Mouse (Mus musculus) heart, adult 11 months (tissue): ENCODE measurements around the gene Col9a1.

ENCODE experiments used
- DNase-seq: peaks from one replicate; pipeline ENCODE4 v3.0.0; 2022

Col9a1 gene

DNA sequence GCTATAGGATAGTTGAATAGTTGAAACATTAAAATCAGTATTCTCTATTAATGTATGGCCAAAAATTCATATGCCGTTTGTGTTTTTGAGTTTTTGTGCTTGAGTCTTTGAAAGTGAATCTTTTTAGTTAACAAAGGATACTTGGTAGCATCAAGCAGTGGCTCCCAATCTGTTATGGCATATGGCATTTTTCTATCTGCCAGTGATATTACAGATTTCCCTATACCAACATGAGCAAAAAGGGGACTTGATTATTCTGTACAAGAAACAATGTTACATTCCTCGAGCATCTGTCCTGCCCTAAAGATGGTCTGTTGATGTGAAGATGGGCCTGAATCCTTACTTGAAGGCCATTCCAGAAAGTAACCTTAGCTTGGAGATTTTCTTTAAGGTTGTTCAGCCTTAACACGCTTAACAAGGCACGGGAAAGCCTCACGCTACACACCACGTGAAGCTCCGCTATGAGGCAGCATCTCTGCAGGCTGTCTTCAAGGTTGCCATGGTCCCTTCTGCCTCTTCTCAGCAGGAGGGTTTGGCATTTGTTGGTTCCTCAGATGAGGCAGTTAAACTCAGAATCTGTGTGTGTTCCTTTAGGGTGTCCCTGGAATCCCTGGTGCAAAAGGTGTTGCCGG lies 45.7 kb downstream of the Col9a1 start:
- DNase-seq = no peak

DNA sequence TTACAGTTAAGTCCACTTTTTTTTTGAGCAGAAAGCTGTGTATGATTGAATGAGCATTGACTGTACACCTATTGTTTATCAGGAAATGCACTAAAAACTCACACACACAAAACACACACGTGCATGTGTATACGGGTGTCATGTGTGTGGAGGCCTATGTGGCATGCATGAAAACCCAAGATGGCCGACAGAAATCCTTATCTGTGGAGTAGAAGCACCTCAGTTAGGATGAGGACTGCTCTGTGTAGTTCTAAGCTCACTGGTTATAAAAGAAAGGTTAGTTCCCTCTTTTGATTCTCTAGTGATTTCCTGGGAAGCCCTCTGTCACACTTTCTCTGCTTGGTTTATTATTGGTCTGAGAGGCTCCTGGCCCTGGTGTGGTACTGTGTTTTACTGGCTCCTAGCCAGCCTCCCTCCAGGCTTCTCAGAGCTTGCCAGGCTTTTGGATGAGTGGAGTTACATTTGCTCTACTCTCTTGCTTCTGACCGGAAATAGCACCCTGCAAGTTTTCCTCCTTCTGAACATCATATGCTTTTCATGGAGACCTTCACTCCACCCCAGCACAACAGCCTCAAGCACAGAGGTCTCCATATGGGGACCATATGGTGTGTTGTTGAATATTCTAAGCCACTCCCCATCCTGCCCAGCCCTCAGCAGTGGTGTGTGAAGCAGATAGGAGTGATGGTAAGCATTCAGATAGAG lies 48.6 kb downstream of the Col9a1 start:
- no peak for DNase-seq

DNA sequence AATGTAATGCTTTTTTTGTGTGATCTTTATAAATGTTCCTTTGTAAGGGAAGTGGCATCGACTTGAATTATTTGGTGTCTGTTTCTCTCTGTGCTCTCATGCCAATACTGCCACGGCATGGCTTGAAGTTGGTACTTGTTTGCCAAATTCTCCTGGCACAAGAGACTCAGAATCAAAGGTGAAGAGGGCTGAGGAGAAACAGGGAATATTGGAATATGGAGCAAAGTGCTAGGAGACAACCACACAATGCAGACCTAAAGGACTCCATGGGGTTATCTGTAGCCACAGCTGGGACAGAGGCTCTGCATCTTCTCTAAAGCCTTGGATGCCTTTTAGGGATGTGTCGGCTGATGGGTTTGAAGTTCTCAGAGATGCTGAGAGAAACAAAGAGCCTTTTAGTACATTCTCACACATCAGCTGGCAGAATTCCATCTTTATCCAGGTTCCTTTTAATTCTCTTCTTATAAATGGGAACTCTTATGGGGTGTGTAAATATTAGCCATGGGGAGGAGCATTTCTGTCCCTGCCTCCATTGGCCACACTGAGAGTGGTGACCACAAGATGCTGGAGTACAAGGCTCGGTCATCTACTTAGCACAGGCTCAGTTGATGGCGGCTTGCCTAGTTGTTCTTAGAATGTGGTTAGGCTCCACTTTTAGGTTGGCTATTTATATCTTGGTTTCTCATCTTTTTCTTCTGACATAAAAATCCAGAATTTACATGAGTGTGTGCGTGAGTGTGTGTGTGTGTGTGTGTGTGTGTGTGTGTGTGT lies 49.7 kb downstream of the Col9a1 start:
- no peak for DNase-seq

DNA sequence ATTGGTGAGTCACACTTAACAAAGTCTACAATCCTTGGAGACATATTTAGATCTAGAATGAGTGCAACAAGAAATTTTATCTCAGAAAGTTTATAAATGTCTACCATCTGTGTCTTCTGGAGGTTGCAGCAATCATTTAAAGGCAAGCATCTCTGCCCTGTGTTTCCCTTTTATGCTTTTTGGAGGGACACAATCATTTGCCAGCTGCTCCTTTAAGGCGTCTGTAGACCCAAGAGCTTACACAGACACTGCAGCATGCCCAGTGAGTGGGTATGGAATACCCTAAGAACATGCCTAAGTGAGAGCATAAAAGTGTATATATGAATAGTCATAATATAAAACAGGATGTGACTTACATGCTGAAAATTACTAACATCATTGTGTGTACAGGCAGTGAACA lies 52.1 kb downstream of the Col9a1 start:
- no peak for DNase-seq

DNA sequence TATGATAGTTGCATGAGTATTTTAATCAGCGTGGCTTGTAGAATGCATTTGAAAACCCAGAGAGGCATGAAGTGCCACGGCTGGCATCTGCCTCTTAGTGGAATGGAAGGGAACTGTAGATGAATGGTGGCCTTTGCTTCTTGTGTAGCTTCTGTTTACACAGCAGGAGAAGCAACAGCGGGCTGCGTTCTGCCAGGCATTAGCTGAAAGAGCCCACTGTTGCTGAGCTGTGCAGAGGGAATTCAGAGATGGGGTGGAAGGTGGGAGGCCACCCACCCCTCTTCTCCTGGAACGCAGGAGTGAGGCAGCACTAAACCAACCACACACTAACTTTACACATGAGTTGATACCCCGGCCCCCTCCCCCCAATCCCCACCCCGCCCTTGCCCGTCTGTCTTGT lies 53.0 kb downstream of the Col9a1 start:
- no peak for DNase-seq

DNA sequence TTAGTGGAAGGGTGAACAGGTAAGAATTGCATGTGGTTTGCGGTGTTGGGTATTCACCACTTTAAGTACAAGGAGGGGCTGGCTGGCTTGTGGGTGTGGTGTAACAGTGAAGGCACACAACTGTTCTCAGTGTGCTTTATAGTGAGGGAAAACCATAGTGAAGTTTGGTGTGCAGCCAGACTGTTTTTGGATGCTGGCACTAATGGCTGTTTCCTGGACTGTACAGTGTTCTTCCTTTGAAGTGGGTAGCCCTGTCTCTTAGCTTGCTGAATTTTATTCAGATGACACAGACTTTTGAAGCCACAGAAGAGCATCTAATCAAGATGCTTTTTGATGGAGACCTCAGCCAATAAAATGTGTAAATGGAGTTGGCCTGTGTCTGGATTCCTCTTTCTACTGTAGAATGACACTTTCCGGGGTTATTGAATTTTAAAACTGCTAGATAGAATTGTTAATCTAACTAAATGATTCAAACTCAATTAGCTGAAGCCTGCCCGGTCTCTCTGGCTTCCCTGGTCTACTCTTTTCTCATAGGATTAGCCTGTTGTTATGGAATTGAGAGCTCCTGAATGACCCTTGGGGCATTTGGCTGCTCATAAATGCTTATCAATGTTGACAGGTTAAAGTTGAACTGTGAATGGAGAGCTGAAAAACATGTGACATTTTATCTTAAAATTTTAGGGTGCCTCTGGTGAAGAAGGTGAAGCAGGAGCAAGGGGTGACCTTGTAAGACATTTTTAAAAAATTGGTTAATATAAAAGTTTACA lies 54.3 kb downstream of the Col9a1 start:
- no peak for DNase-seq

DNA sequence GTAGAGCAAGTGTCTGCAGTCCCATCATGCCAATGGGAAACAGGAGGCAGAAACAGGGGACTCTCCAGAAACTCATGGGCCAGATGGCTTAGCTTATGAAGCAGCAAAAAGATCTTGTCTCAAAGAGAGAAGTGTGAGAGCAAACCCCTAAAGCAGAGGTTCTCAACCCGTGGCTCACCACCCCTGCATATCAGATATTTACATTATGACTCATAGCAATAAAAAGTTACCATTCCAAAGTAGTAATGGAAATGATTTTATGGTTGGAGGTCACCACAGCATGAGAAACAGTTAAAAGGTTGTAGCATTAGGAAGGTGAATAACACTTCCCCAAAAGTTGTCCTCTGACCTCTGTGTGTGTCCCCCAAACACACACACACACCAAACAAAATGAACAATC lies 58.9 kb downstream of the Col9a1 start:
- no peak for DNase-seq

DNA sequence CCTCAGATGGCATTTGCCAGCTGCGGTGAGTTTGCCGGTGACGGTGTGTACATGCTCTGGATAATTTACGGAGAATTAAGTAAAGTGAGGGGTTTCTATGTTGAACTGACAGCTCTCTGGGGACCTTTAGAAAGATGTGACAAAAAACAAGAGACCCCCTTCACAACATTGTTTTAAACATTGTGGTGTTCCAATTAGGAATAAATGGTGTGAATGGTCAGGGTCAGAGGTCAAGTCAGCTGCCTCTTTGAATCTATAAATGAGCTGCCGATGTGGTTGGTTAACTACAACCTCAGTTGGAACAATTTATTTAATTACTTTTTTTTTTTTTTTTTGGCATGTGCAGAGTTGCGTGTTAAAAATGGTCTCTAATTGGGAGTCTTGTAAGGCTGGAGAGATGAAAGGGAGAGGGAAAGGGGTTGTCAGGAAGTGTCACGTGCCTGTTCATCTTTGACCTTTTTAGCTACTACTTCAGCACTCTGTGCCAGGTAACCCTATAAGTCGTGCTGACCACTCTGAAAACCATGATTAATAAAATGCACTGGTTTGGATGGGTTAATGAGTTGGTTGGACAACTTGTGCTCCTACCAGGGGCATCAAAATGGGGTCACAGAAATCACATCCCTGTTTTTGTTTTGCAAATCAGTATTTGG lies 62.8 kb downstream of the Col9a1 start:
- no peak for DNase-seq

DNA sequence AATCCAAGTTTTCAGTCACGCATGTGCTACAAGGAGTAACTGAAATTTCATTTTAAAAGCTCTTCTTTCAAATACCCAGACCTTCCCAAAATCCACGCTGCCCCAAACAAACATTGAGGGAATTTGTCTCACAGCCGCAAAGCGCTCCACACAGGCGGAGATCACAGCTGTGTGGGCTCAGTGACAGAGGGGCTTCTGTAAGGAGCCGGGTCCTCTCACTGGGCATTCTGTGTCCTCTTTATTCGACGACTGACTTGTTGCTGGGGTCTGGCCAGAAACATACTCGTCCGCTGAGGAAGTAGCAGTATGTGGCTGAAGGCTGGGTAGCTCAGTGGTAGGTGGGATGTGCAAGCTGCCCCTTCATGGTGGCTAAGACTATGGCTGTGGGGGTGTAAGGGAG lies 67.5 kb downstream of the Col9a1 start:
- DNase-seq = no peak

DNA sequence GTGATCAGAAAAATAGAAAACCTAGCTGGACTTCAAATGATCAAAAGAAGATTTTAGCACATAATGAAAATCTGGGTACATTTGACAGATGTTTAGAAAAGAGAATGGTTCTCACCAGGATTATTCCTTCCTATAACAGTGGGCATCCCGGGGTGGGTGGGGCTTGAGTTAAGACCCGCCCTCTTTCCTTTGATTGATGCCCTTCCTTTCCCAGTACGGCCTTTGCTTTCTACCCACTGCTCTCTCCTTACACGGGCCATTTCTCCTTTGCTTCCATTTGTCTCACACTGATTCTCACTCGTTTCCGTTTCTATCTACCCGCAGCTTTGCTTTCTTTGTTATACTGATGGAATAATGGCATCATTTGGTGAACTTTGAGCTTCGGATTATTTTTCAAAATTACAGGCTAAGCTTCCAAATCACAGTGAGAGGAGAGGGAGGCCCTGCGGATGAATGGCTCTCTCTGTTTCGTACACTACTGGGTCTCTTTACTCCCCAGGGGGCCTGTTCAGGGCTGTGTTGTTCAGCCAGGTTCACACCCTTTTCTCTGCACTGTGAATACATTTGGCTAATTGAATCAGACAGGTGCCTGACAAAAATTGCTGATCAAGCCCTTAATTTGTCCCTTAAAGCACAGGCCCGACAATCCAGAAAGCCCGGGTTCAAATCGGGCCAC lies 68.4 kb downstream of the Col9a1 start:
- no peak for DNase-seq

DNA sequence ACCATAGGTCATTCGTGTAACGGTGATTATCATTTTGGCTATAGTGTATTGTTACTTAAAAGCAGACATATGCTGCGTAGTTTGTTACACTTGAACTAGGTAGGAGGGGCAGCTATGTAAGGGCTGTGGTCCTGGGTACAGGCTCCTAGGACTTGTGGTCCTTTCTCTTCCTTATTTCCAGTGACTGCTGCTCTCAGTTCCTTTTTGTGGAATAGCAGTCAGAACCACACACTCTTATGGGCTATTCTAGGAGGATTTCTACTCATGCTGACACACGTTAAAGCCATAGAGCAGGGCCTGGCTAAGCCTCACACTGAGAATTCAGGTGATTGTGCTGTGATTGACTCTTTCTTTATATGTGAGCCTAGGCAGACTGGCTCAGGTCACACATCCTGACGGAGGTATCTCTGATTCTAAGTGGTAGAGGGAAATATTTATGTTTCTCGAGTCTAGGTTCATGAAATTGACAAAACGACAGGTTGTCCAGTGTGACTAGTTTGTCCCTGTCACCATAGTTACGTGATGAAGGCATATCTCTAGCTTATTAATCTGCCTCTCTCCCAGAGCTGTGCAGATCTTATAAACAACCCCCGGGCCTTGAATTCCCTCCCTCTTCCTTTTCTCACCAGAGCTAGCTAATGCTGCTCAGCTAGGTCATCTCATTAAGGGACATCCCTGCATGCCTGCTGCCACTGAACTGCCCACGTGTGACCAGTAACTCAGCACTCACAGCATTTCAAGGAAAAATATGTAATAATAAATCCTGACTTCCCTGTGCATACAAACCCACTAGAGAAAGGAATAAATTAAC lies 71.1 kb downstream of the Col9a1 start:
- no peak for DNase-seq

DNA sequence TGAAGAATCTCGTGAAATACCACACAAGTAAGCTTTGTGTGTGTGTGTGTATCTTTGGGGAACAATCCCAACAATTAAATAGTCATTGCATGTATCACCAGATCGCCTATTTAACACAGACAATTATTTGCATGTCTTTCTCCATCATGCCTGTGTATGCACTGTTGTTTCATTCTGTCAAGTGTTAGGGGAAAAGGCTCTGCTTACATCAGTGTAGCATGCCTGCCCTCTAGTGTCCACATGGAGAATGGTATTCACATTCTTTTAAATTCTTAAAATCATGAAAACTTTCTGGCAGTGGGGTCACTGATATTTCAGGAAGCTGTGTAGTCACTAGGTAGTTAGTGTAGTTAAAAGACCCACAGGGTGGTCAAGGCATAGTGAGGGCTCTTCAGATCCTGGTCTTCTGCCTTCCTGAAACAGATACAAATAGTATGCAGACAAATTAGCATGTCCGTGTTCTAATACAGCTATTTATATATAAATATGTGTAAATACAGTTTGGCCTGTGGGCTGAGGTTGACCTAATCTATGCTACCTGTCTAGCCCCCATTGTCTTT lies 71.8 kb downstream of the Col9a1 start:
- DNase-seq = no peak

DNA sequence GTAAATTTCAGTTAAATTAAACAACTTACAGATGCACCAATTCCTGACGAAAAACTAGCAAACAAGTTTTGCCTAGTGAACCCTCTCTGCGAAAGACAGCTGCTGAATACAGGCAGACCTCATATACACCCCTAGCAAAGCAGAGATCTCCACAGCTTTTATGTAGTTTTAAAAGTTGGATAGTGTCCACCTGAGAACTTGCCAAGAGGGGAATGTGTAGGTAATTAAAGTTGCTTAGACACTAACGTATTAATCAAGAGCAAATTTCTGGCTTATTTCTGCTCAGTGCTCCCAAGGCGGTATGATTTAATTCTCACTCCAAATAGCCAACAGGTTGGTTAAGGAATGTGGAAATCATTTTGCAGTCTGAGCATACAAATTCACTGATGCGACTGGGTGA lies 80.6 kb downstream of the Col9a1 start:
- no peak for DNase-seq

DNA sequence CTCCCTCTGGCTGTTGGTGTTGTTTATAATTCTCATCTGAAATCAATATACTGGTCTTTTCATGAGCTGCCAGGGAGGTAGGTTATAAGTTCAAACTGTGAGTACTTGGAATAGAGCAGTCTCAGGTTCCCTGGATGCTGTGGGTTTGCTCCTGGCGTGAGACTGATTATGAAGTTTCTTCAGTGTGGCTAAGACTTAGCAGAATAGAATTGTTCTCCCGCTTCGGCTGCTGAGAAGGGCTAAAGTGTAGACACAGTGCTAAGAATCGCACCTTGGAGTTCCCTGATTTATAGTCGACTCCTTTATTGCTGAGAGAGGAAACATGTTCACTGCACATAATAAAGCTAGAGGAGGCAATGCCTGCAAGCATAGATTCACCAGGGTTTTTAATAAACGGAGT lies 82.0 kb downstream of the Col9a1 start:
- DNase-seq = no peak

DNA sequence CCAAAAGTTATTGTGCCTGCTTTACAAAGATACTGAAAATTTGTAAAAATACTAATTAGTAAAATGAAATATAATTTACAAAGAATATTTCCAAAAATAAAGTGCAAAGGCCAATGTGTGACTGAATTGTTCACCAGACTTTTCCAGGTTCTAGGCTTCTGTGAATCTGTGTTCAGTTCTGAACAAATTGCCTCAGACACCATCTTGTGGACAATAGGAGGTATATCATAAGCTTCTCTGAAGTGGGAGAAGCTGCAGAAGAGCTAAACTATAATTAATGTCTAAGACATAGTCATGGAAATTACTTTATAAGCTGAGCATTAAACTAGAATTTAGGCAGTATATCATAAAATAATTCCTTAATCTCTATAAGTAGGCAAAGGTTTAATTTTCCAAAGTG lies 83.8 kb downstream of the Col9a1 start:
- DNase-seq = no peak

DNA sequence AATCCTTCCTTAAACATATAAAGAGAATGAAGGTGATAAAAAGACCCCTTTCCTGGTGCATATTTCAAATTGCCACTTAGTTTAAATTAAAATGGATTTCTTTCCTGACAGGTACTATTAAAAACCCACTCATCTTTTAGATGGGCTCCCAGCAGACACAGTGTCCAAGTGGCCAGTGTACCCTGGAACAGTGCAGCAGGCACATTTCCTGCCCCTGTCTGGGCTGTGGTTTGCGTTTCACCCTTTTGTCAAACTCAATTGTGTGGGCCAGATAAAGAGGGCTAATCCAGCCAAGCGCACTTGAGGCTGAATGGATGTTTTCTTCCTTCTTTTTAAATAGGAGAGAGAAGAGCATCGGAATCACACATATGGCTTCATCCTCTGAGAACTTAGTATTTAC lies 89.6 kb downstream of the Col9a1 start:
- no peak for DNase-seq

DNA sequence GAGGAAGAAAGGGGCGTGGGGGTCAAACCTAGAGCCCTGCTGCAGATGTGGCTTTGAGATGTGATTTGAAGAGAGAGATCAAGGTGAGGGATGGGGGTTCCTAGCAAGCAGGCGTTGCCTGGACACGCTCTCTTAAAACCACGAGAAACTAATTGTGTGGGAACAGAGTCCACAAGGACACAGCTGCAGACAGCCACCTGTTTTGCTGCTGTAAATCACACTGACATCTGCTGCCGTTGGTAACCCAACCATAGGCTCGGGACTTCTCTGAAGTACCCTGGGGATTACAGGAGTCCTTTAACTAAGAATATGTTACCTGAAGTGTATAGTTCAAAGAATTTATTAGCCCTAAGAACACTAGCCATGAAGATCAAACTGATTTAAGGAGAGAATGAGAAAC lies 109.0 kb downstream of the Col9a1 start:
- no peak for DNase-seq

DNA sequence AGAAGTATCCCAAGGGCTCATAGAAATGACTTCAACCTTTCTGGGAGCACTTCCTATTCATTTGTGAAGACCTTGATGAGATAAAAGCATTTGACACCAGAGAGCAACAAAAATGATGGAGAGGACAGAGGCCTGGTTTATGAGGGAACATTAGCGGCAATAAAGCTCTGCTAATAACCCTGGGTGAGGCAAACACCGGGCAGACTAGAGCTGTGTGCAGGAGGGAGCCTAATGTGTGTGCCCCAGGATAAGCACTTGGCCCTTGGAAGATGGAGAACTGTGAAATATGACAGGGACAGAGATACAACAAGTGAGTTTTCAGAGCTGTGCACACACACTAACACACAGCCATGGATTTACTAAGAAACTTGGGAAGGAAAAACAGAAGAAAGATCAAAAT lies 115.1 kb downstream of the Col9a1 start:
- DNase-seq = peak; percentile 17

DNA sequence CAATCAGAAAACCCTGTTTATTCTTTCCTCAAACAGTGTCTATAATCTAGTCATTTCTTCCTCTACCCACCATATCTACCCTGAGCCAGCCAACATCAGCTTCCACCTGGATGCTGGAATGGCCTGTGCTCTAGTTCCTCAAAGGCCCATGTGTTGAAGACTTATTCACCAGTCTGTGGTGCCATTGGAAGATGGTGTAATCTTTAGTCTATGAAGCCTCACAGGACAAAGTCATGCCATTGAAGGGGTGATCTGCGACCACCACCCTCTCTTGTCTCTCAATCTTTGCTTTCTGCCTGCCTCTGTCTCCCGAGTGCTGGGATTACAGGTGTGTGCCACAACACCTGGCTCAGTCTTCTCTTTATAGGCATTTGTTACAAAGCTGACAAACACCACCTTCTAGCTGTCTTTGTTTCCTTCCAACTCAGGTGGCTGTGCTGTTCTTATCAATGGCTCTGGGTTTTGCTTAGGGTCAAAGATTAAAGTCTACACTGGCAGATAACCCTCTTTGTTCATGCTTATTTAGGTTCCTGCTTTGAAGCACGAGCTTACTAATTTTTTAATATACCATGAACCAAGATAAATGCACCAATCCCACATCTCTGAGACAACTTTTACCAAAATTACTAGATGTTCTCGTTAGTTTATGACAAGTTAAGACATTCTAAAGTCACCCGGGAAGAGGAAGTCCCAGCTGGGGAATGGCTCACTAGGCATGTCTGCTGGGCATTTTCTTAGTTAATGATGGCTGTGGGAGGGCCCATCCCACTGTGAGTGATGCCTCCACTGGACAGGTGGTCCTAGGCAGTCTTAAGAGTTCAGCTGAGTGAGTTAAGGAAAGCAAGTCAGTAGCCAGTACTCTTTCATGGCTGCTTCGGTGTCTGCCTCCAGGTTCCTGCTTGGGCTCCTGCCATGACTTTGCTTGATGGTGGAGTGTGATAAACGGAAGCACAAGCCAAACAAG lies 117.9 kb downstream of the Col9a1 start:
- peak; percentile 63 for DNase-seq

DNA sequence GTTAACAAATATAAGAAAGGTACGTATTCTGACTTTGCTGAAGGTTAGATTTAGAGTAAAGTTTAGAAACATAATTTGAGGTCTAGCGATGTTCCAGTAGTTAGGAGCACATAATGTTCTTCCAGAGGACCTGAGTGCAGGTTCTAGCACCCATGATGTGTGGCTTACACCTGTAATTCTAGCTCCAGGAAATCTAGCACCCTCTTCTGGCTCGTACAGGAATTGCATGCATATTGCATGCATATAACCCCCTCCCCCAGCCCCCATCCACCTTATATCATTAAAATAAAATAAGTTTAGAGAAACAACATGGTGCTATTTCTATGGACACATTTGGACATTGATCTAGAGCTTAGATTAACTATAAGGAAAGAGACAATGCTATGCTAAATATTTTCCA lies 123.3 kb downstream of the Col9a1 start:
- no peak for DNase-seq
